Mouse (Mus musculus) thymus, postnatal 25 days (tissue): ENCODE data around the gene Gm29666.

Source experiments
- DNase-seq: peaks from one replicate; pipeline ENCODE4 v3.0.0; 2022

The Gm29666 gene

GRCm38 (mm10) chr15:84919938-84920337 lies at the start of gene Gm29666:
Gm29666 (minus strand) TSS chr15:84920038.
- no peak for DNase-seq

- no peak for DNase-seq
Measured at GRCm38 (mm10) chr15:84968534-84968933, 48.7 kb upstream of the Gm29666 start.

GRCm38 (mm10) chr15:84965575-84966360 lies 45.9 kb upstream of the Gm29666 start:
- DNase-seq, result peak; percentile 63

- DNase-seq, result no peak
Measured at GRCm38 (mm10) chr15:84964771-84965170, 44.9 kb upstream of the Gm29666 start.

- DNase-seq, result no peak
Measured at GRCm38 (mm10) chr15:84962518-84962917, 42.7 kb upstream of the Gm29666 start.

GRCm38 (mm10) chr15:84960692-84961091 lies 40.9 kb upstream of the Gm29666 start:
- no peak for DNase-seq

- no peak for DNase-seq
Measured at GRCm38 (mm10) chr15:84959891-84960290, 40.1 kb upstream of the Gm29666 start.

GRCm38 (mm10) chr15:84958331-84958730 lies 38.5 kb upstream of the Gm29666 start:
- DNase-seq, result no peak

GRCm38 (mm10) chr15:84957851-84958250 lies 38.0 kb upstream of the Gm29666 start:
- DNase-seq, result no peak

- DNase-seq, result no peak
Measured at GRCm38 (mm10) chr15:84953259-84953658, 33.4 kb upstream of the Gm29666 start.

GRCm38 (mm10) chr15:84950053-84950452 lies 30.2 kb upstream of the Gm29666 start:
- DNase-seq, result no peak

- no peak for DNase-seq
Measured at GRCm38 (mm10) chr15:84948990-84949389, 29.2 kb upstream of the Gm29666 start.

GRCm38 (mm10) chr15:84944319-84944718 lies 24.5 kb upstream of the Gm29666 start:
- DNase-seq, result no peak

- DNase-seq, result no peak
Measured at GRCm38 (mm10) chr15:84942647-84943285, 22.9 kb upstream of the Gm29666 start.

- DNase-seq, result no peak
Measured at GRCm38 (mm10) chr15:84940102-84940501, 20.3 kb upstream of the Gm29666 start.

GRCm38 (mm10) chr15:84934901-84935300 lies 15.1 kb upstream of the Gm29666 start:
- no peak for DNase-seq

- no peak for DNase-seq
Measured at GRCm38 (mm10) chr15:84932351-84932750, 12.5 kb upstream of the Gm29666 start.

- DNase-seq, result peak; percentile 13
Measured at GRCm38 (mm10) chr15:84925495-84926018, 5.7 kb upstream of the Gm29666 start.

- DNase-seq, result peak; percentile 8
Measured at GRCm38 (mm10) chr15:84924781-84925315, 5.0 kb upstream of the Gm29666 start.

GRCm38 (mm10) chr15:84923508-84924181 lies 3.8 kb upstream of the Gm29666 start:
- no peak for DNase-seq

GRCm38 (mm10) chr15:84922884-84923507 lies 3.2 kb upstream of the Gm29666 start, which contains the start of gene Nup50:
Nup50 (plus strand) TSS chr15:84923411.
- DNase-seq, result peak; percentile 98

GRCm38 (mm10) chr15:84913201-84913600 lies 6.6 kb downstream of the Gm29666 start:
- no peak for DNase-seq
